ENCODE assay signal across 10 mouse cellular contexts in genomic region chr11:119709239-119709638, GRCm38 (mm10).
A peak's percentile ranks its signal among the peaks of the same experiment; 100 is the strongest.
DNase-seq lines count a peak whose midpoint lies in the region; ATAC-seq and TF ChIP-seq lines count a peak whose summit lies in the region.
"Had no signal": no experiment of that assay in that cellular context is flagged by ENCODE, and none has a peak within 500 bp of the region (broad histone marks: within the 10 kb centered on the region; RNA-seq: fewer than 3 reads in every experiment).

No protein-coding gene starts in this region.

- TF ChIP-seq CTCF in hindbrain, postnatal 0 days (IDR thresholded peaks at IDR 0.05; ENCODE audit: low read depth), result no peak

- peak overlapping the region; percentile 67 for H3K27ac ChIP-seq in midbrain, embryonic 10.5 days (replicated peaks)
- H3K27ac ChIP-seq in midbrain, embryonic 13.5 days, result no peak overlapping the region
- no peak overlapping the region; the same call in 1 of the 2 replicates for H3K27ac ChIP-seq in embryonic facial prominence, embryonic 14.5 days (replicated peaks; ENCODE audit: low read depth, low read length)
- peak overlapping the region; percentile 27; the same call in 1 of the 2 replicates for H3K27ac ChIP-seq in hindbrain, postnatal 0 days
- H3K27ac ChIP-seq: liver, embryonic 13.5 days had no signal

- H3K4me3 ChIP-seq in midbrain, embryonic 10.5 days, result no peak overlapping the region
- H3K4me3 ChIP-seq in midbrain, embryonic 13.5 days (replicated peaks), result no peak overlapping the region
- no peak overlapping the region for H3K4me3 ChIP-seq in embryonic facial prominence, embryonic 14.5 days (ENCODE audit: low read depth, low read length)
- no peak overlapping the region for H3K4me3 ChIP-seq in hindbrain, postnatal 0 days (ENCODE audit: low read length)
- H3K4me3 ChIP-seq: liver, embryonic 13.5 days had no signal

- H3K9ac ChIP-seq in midbrain, embryonic 13.5 days (replicated peaks), result no peak overlapping the region
- H3K9ac ChIP-seq in embryonic facial prominence, embryonic 14.5 days (ENCODE audit: low read depth, low read length), result no peak overlapping the region
- H3K9ac ChIP-seq in hindbrain, postnatal 0 days (replicated peaks; ENCODE audit: low read length), result no peak overlapping the region
- H3K9ac ChIP-seq: liver, embryonic 13.5 days had no signal

- no peaks in the 10 kb centered on the region for H3K27me3 ChIP-seq in midbrain, embryonic 10.5 days (ENCODE audit: low read depth, poor library complexity, severe bottlenecking)
- H3K27me3 ChIP-seq in midbrain, embryonic 13.5 days, result no peaks in the 10 kb centered on the region
- H3K27me3 ChIP-seq in embryonic facial prominence, embryonic 14.5 days (replicated peaks; ENCODE audit: control insufficient read depth, insufficient read depth, low read length), result no peaks in the 10 kb centered on the region
- no peaks in the 10 kb centered on the region for H3K27me3 ChIP-seq in hindbrain, postnatal 0 days (ENCODE audit: insufficient read depth, low read length)
- H3K27me3 ChIP-seq in splenic B cell, adult 2 months (ENCODE audit: control insufficient read depth, insufficient read depth, low read length, poor library complexity, severe bottlenecking), result no peaks in the 10 kb centered on the region
- H3K27me3 ChIP-seq: liver, embryonic 13.5 days had no signal

- 61% methylated on average over 4 of the region's 4 CpGs for WGBS in midbrain, embryonic 10.5 days
- WGBS in midbrain, embryonic 13.5 days, result 47% methylated on average over 4 of the region's 4 CpGs
- WGBS in embryonic facial prominence, embryonic 14.5 days, result 39% methylated on average over 4 of the region's 4 CpGs
- WGBS in hindbrain, postnatal 0 days, result 45% methylated on average over 4 of the region's 4 CpGs

- no peak for ATAC-seq in midbrain, embryonic 13.5 days
- ATAC-seq in embryonic facial prominence, embryonic 14.5 days (ENCODE audit: low read depth), result no peak
- ATAC-seq in hindbrain, postnatal 0 days, result 0 out of 2 replicates have a peak, but pooled peaks have one; percentile 43

- no peak for DNase-seq in midbrain, embryonic 10.5 days (ENCODE audit: low spot score)
- DNase-seq in embryonic facial prominence, embryonic 14.5 days (ENCODE audit: low spot score), result peak; percentile 33
- peak; percentile 24 for DNase-seq in hindbrain, postnatal 0 days (ENCODE audit: low spot score)
- peak; percentile 44 for DNase-seq in splenic B cell, adult 2 months (ENCODE audit: low read depth, low spot score)
- no peak for DNase-seq in heart, adult 18-20 months
- no peak for DNase-seq in spleen, postnatal 14 days (ENCODE audit: low spot score in 2 of 2)
- DNase-seq: cerebellum, adult 2 months; liver, embryonic 13.5 days; thymus, adult 18-20 months had no signal

- H3K9me3 ChIP-seq in midbrain, embryonic 10.5 days (replicated peaks), result no peaks in the 10 kb centered on the region
- no peaks in the 10 kb centered on the region for H3K9me3 ChIP-seq in midbrain, embryonic 13.5 days
- H3K9me3 ChIP-seq in embryonic facial prominence, embryonic 14.5 days (ENCODE audit: control insufficient read depth, low read length), result no peaks in the 10 kb centered on the region
- no peaks in the 10 kb centered on the region for H3K9me3 ChIP-seq in hindbrain, postnatal 0 days (ENCODE audit: low read length)
- H3K9me3 ChIP-seq: liver, embryonic 13.5 days had no signal

- peaks cover 13% of the 10 kb centered on the region for H3K4me1 ChIP-seq in midbrain, embryonic 10.5 days
- peaks cover 26% of the 10 kb centered on the region for H3K4me1 ChIP-seq in midbrain, embryonic 13.5 days (replicated peaks)
- H3K4me1 ChIP-seq in embryonic facial prominence, embryonic 14.5 days (ENCODE audit: control insufficient read depth, insufficient read depth, low read length), result no peaks in the 10 kb centered on the region
- peaks cover 4% of the 10 kb centered on the region for H3K4me1 ChIP-seq in hindbrain, postnatal 0 days (ENCODE audit: insufficient read depth, low read length)

- H3K4me2 ChIP-seq in midbrain, embryonic 13.5 days (replicated peaks), result no peak overlapping the region
- no peak overlapping the region for H3K4me2 ChIP-seq in embryonic facial prominence, embryonic 14.5 days (ENCODE audit: low read depth, low read length)
- no peak overlapping the region for H3K4me2 ChIP-seq in hindbrain, postnatal 0 days (ENCODE audit: low read depth, low read length)
- H3K4me2 ChIP-seq: liver, embryonic 13.5 days had no signal

- H3K36me3 ChIP-seq in midbrain, embryonic 10.5 days, result no peaks in the 10 kb centered on the region
- no peaks in the 10 kb centered on the region for H3K36me3 ChIP-seq in midbrain, embryonic 13.5 days
- no peaks in the 10 kb centered on the region for H3K36me3 ChIP-seq in embryonic facial prominence, embryonic 14.5 days (ENCODE audit: control insufficient read depth, insufficient read depth, low read length)
- H3K36me3 ChIP-seq in hindbrain, postnatal 0 days (ENCODE audit: insufficient read depth, low read length), result no peaks in the 10 kb centered on the region
- H3K36me3 ChIP-seq in splenic B cell, adult 2 months (ENCODE audit: control insufficient read depth, insufficient read depth, low read length, poor library complexity, severe bottlenecking), result no peaks in the 10 kb centered on the region
- H3K36me3 ChIP-seq: liver, embryonic 13.5 days had no signal

Comparison
In these comparisons a context has a peak if more than half of its experiments do, and no peak if none do; other contexts are left out.
1. H3K27ac ChIP-seq: peak in midbrain, embryonic 10.5 days (single experiment) and hindbrain, postnatal 0 days (single experiment); none in midbrain, embryonic 13.5 days (single experiment) and embryonic facial prominence, embryonic 14.5 days (single experiment).
2. DNase-seq: peak in embryonic facial prominence, embryonic 14.5 days (single experiment), hindbrain, postnatal 0 days (single experiment) and splenic B cell, adult 2 months (single experiment); none in midbrain, embryonic 10.5 days (single experiment), heart, adult 18-20 months (0 of 2) and spleen, postnatal 14 days (0 of 2).